Mouse (Mus musculus) kidney, embryonic 14.5 days (tissue): ENCODE measurements around the gene Snapin. TPM values are rescaled to one million over a fixed set of nuclear protein-coding genes. Genes with fewer than 3 reads are reported as not detected.
A peak's percentile ranks its signal among the peaks of the same experiment; 100 is the strongest.

Experiments
- ATAC-seq: fragments of 200-750 bp; cut with Nextera tagmentation; 2 replicates; pipeline ENCODE4 v1.8.0; 2017; ENCODE audit warnings: moderate number of reproducible peaks, mild to moderate bottlenecking, moderate TSS enrichment, moderate library complexity; ENCODE audit not compliant: low FRiP score, low TSS enrichment
- H3K27ac ChIP-seq: fragments of 300-500 bp; sonication (generic); 2 replicates; pipeline ENCODE4 v1.5.1; 2014; ENCODE audit warnings: low read depth, mild to moderate bottlenecking, low read length, moderate library complexity, mixed read lengths
- H3K27me3 ChIP-seq: fragments of 300-500 bp; sonication (generic); 2 replicates; pipeline ENCODE4 v1.6.1; 2014; ENCODE audit warnings: mild to moderate bottlenecking, low read length; ENCODE audit not compliant: control insufficient read depth, insufficient read depth
- H3K36me3 ChIP-seq: fragments of 300-500 bp; sonication (generic); 2 replicates; pipeline ENCODE4 v1.6.1; 2014; ENCODE audit warnings: low read length, mixed read lengths; ENCODE audit not compliant: control insufficient read depth, insufficient read depth
- H3K4me1 ChIP-seq: fragments of 300-500 bp; sonication (generic); 2 replicates; pipeline ENCODE4 v1.6.1; 2014; ENCODE audit warnings: low read length, mixed read lengths; ENCODE audit not compliant: control insufficient read depth, insufficient read depth
- H3K4me2 ChIP-seq: fragments of 300-500 bp; sonication (generic); replicated peaks from 2 replicates; pipeline ENCODE4 v1.6.1; 2014; ENCODE audit warnings: low read depth, mild to moderate bottlenecking, low read length
- H3K4me3 ChIP-seq: fragments of 300-500 bp; sonication (generic); 2 replicates; pipeline ENCODE4 v1.5.1; 2014; ENCODE audit warnings: mild to moderate bottlenecking, low read length
- H3K9ac ChIP-seq: fragments of 300-500 bp; sonication (generic); 2 replicates; pipeline ENCODE4 v1.6.1; 2014; ENCODE audit warnings: low read depth, mild to moderate bottlenecking, low read length, moderate library complexity
- H3K9me3 ChIP-seq: fragments of 300-500 bp; sonication (generic); 2 replicates; pipeline ENCODE4 v1.6.1; 2016; ENCODE audit warnings: low read length; ENCODE audit not compliant: control insufficient read depth
- WGBS: fragments of 180-500 bp; shearing (Covaris S2); extraction: QIAGEN DNeasy Blood & Tissue Kit; methylation state at CpG from one replicate; pipeline ENCODE4 v1.1.7; 2014; 5-methylcytosine and 5-hydroxymethylcytosine counted together
- polyA plus RNA-seq: library from polyadenylated mRNA; unstranded; fragments of >200 nt; fragmentation: Nextera tagmentation; extraction: Ambion mirVana; gene quantifications from 2 replicates; pipeline ENCODE4 v1.2.1, GENCODE M21; 2014

The Snapin gene
- 58.5 and 67.6 TPM in 2 replicates for polyA plus RNA-seq

- Histone ChIP-seq H3K9me3 (no peaks in the 10 kb centered on the region), H3K36me3 (peaks cover 40% of the 10 kb centered on the region), H3K9ac (peak within 1 kb of the TSS; percentile 77), H3K4me2 (peak within 1 kb of the TSS; percentile 61), H3K4me3 (peak within 1 kb of the TSS; percentile 77), H3K27ac (peak within 1 kb of the TSS; percentile 67), H3K4me1 (peaks cover 6% of the 10 kb centered on the region), H3K27me3 (no peaks in the 10 kb centered on the region)
- peak; percentile 99 for ATAC-seq
- WGBS = under 1% methylated on average over 37 of the region's 37 CpGs
Observed at GRCm38 (mm10) chr3:90490696-90491256, at the start of gene Snapin. Gene Snapin, minus strand, starts transcription at chr3:90491033.

DNA sequence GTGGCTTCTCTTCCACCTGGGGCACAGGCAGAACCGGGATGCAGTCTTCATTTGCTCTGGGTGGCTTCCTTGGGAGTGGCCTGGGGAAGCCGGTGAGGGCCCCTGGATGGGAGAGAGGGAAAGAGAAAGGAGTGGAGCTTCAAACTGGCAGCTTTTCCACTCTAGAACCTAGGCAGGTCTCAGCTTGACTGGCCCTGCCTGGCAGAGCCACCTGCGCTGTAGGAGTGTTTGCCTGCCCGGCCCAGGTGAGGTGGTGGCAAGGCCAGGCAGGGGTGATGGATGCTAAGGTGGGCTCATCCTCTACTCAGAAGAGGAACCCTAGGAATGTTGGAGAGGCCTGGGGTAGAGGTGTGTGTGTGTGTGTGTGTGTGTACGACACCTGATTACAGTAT lies 47.1 kb upstream of the Snapin start:
- peak overlapping the region; percentile 26; the same call in 1 of the 2 replicates for H3K4me3 ChIP-seq
- H3K9ac ChIP-seq = peak overlapping the region; percentile 51; the same call in 1 of the 2 replicates
- peaks cover 11% of the 10 kb centered on the region; the same call in 1 of the 2 replicates for H3K4me1 ChIP-seq
- no peaks in the 10 kb centered on the region for H3K27me3 ChIP-seq
- no peak for ATAC-seq
- H3K9me3 ChIP-seq = no peaks in the 10 kb centered on the region
- H3K36me3 ChIP-seq = no peaks in the 10 kb centered on the region
- peak overlapping the region; percentile 84 for H3K27ac ChIP-seq
- peak overlapping the region; percentile 33 for H3K4me2 ChIP-seq
- WGBS = 79% methylated on average over 5 of the region's 5 CpGs

DNA sequence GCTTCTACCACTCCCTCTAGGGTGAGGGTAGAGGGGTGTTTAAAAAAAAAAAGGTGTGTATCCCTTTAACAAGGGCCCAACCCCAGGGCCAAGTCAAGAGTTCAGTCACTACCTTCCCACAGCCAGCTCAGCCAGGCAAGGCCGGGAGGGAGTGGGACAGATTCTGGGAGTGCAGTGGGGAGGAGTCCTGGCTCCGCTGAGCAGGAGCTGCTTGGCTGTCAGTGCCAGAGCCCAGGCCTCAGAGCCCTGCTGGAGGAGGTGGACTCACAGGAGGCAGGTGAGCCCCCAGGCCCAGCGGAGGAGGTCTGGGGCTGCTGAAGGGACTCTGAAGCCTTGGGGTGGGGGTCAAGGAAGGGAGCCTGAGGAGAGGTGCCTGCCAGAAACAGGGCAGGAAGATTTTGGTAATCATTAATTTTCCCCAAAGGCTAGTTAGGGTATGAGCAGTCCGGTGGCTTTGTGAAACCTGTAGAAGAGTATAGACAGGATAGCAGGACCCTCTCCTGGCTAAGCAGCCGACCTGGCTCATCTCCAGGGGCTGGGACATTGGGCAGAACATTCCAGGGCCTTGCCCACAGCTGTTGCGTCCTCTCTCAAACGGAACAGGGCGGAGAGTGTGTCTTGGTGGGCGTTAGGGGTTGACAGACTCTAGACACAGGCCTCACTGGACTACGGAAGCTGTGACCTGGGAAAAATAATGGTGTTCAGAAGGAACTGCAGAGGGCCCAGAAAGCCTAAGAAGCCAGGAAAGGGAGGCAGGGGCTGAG lies 46.5 kb upstream of the Snapin start, which contains the start of gene S100a16:
Gene S100a16, plus strand, starts transcription at position 114 of the 764 bp plus-strand sequence.
- Histone ChIP-seq H3K4me3 (peak within 1 kb of the TSS; percentile 26; the same call in 1 of the 2 replicates), H3K4me2 (peak within 1 kb of the TSS; percentile 33), H3K36me3 (no peaks in the 10 kb centered on the region), H3K27me3 (no peaks in the 10 kb centered on the region), H3K9me3 (no peaks in the 10 kb centered on the region), H3K9ac (peak within 1 kb of the TSS; percentile 51; the same call in 1 of the 2 replicates), H3K4me1 (peaks cover 11% of the 10 kb centered on the region; the same call in 1 of the 2 replicates), H3K27ac (peak within 1 kb of the TSS; percentile 84)
- 31% methylated on average over 10 of the region's 10 CpGs for WGBS
- ATAC-seq = peak; percentile 86

GRCm38 (mm10) chr3:90535446-90535845 lies 44.6 kb upstream of the Snapin start:
- no peak overlapping the region for H3K27ac ChIP-seq
- H3K4me1 ChIP-seq = peaks cover 1% of the 10 kb centered on the region; the same call in 1 of the 2 replicates
- WGBS = 38% methylated on average over 1 of the region's 1 CpGs
- H3K9me3 ChIP-seq = no peaks in the 10 kb centered on the region
- no peak overlapping the region for H3K4me3 ChIP-seq
- H3K9ac ChIP-seq = no peak overlapping the region
- H3K4me2 ChIP-seq = no peak overlapping the region
- H3K27me3 ChIP-seq = no peaks in the 10 kb centered on the region
- no peaks in the 10 kb centered on the region for H3K36me3 ChIP-seq
- no peak for ATAC-seq

DNA sequence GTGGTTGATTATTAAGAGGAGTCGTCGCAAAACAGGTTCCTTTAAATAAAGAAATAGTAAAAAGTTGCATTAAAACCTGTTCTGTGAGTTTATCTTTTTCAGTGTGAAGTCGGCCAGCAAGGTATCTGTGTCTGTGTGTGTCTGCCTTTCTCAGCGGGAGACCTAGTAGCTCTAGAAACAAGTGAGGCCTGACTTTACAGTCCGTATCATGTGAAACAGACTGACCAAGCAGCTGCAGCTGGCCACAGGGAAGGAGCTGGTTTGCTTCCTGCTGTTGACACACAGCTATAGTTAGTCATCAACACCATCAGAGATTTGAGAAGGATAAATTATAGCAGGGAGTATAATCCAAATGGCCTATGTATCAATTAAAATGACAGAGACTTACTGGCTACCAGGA lies 40.9 kb upstream of the Snapin start:
- 62% methylated on average over 5 of the region's 5 CpGs for WGBS
- no peaks in the 10 kb centered on the region for H3K4me1 ChIP-seq
- no peaks in the 10 kb centered on the region for H3K27me3 ChIP-seq
- H3K9me3 ChIP-seq = no peaks in the 10 kb centered on the region
- no peak overlapping the region for H3K9ac ChIP-seq
- no peak overlapping the region for H3K27ac ChIP-seq
- no peak for ATAC-seq
- no peak overlapping the region for H3K4me2 ChIP-seq
- no peak overlapping the region for H3K4me3 ChIP-seq
- H3K36me3 ChIP-seq = no peaks in the 10 kb centered on the region

- Histone ChIP-seq H3K9me3 (no peaks in the 10 kb centered on the region), H3K36me3 (no peaks in the 10 kb centered on the region), H3K9ac (no peak overlapping the region), H3K4me1 (no peaks in the 10 kb centered on the region), H3K27me3 (no peaks in the 10 kb centered on the region), H3K27ac (no peak overlapping the region), H3K4me2 (no peak overlapping the region), H3K4me3 (no peak overlapping the region)
- 81% methylated on average over 7 of the region's 7 CpGs for WGBS
- ATAC-seq = no peak
Observed at GRCm38 (mm10) chr3:90527291-90527873, 36.5 kb upstream of the Snapin start.

DNA sequence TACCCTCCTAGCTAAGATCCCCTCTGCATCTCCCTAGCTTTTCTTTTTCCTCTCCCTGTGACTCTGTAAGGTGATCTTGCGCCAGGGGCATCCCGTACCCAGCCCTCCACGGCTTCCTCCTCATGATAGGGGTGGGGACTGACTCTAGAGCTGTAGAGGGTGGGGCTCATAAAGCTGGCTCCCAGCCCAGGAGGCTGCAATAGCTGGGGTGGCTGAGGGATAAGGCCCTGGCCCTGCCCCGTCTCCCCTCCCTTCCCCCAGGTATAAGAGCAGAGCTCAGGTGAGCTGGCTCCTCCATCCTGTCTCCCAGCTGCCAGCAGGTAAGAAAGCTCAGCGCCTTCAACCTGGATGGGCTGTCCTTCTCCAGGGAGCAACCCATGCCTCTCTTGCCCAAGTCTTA lies 35.7 kb upstream of the Snapin start, which contains the start of gene S100a14:
Gene S100a14, plus strand, starts transcription at position 277 of the 400 bp plus-strand sequence.
- Histone ChIP-seq H3K4me3 (no peak within 1 kb of the TSS), H3K9ac (no peak within 1 kb of the TSS), H3K4me1 (no peaks in the 10 kb centered on the region), H3K27me3 (no peaks in the 10 kb centered on the region), H3K36me3 (no peaks in the 10 kb centered on the region), H3K27ac (no peak within 1 kb of the TSS), H3K4me2 (no peak within 1 kb of the TSS), H3K9me3 (no peaks in the 10 kb centered on the region)
- 49% methylated on average over 5 of the region's 5 CpGs for WGBS
- ATAC-seq = no peak; the same call in 1 of the 2 replicates

DNA sequence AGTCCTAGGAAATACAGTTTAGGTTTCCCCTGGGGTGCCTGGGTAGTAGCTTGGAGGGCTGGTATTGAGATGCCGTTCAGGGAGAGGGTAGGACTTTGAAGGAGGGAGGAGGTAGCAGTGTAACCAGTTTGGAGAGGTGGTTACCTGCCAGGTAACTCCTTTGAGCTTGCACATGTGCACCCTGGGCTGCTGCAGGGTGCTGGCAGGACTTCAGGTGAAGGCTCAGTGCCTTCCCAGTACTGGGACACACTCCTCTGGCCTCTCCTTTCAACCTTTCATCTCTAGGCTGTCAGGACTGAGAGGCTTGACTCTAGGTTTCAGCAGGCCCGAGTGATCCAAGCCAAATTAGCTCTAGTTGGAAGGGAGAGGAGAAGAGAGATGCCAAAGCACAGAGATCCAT lies 35.2 kb upstream of the Snapin start:
- Histone ChIP-seq H3K36me3 (no peaks in the 10 kb centered on the region), H3K27ac (no peak overlapping the region)
- ATAC-seq = peak; percentile 25; the same call in 1 of the 2 replicates

More for the DNA sequence above, 35.2 kb upstream of the Snapin start:
- H3K9ac ChIP-seq = no peak overlapping the region
- WGBS = 67% methylated on average over 2 of the region's 2 CpGs
- H3K4me2 ChIP-seq = no peak overlapping the region
- H3K27me3 ChIP-seq = no peaks in the 10 kb centered on the region
- no peak overlapping the region for H3K4me3 ChIP-seq
- no peaks in the 10 kb centered on the region for H3K4me1 ChIP-seq
- no peaks in the 10 kb centered on the region for H3K9me3 ChIP-seq
